Mouse (Mus musculus): ENCODE results near the gene Ppp1cc. TPM values are rescaled to one million over a fixed set of nuclear protein-coding genes. Genes with fewer than 3 reads are reported as not detected.

Gene Ppp1cc
- polyA plus RNA-seq, 1 experiment from 2014 or later: 198 TPM

DNA sequence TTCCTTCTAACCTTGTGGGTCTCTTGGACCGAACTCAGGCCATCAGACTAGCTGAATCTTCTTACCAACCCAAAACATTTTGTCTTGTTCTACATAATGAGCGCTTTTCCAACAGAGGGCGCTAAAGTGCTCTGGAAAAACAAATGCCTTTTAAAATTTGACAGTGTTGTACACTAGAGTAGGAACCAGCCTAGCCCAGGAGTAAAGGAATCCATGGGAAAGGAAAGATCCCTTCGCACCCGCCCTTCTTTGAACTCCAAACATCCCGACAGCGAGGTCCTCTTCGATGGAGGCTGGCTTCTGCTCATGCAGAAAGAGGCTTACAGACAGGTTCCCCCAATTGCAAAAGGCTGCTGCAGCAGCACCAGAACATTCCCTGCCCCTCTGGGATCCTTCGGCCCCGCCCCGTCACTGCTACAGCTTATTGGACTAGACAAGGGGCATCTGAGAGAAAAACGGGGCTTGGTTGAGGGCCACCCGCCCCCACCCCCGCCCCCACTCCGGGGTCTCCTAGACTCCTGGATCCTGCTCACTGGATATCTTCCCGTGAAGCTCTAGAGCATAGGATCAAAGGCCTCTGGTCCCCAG lies 28.9 kb upstream of the Ppp1cc start:
- Histone ChIP-seq H3K4me1 (replicated peaks) (peaks cover 13% of the 10 kb centered on the region), H3K4me3 (no peak overlapping the region), H3K27ac (no peak overlapping the region), H3K9ac (no peak overlapping the region), H3K36me3 (no peaks in the 10 kb centered on the region), H3K9me3 (replicated peaks) (no peaks in the 10 kb centered on the region), H3K4me2 (peak overlapping the region; percentile 19; the same call in 1 of the 2 replicates), H3K27me3 (no peaks in the 10 kb centered on the region)
- ATAC-seq (replicated peaks; ENCODE audit: insufficient number of reproducible peaks, insufficient read depth, low FRiP score, low read depth): no peak
- 28% methylated on average over 16 of the region's 16 CpGs for WGBS

DNA sequence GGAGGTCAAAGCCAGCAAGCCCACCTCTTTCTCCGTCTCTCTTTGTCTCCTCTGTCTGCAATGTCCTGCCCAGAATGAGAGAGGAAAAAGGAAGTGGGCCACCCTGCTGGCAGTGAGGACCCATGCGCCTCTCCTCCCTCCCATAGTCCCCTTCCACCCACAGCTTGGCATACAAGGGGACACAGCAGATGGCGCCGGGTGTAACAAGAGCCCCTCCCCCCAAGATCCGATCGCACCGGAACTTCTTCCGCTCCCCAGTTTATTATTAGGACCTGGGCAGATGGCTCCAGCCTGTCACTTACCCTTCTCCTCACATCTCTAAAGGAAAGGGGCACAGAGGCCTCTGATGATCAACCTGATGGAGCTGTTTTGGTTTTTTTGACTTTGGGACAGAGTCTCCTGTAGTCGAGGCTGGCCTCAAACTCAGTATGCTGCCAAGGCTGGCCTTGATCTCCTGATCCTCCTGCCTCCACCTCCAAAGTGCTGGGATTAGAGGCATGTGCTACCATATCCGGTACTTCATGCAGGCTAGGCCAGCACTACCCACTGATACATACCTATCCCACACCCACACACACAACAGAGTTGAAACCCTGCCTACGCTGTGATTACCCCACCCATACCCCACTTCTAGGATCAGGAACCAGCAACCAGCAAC lies 27.6 kb upstream of the Ppp1cc start:
- Histone ChIP-seq H3K27ac (no peak overlapping the region), H3K4me3 (no peak overlapping the region), H3K36me3 (no peaks in the 10 kb centered on the region), H3K9ac (no peak overlapping the region), H3K4me1 (replicated peaks) (peaks cover 22% of the 10 kb centered on the region), H3K9me3 (replicated peaks) (no peaks in the 10 kb centered on the region), H3K27me3 (0 out of 2 replicates have a peak, but pooled peaks cover 2% of the 10 kb centered on the region), H3K4me2 (no peak overlapping the region)
- ATAC-seq (replicated peaks; ENCODE audit: insufficient number of reproducible peaks, insufficient read depth, low FRiP score, low read depth): no peak
- WGBS: 77% methylated on average over 11 of the region's 11 CpGs

DNA sequence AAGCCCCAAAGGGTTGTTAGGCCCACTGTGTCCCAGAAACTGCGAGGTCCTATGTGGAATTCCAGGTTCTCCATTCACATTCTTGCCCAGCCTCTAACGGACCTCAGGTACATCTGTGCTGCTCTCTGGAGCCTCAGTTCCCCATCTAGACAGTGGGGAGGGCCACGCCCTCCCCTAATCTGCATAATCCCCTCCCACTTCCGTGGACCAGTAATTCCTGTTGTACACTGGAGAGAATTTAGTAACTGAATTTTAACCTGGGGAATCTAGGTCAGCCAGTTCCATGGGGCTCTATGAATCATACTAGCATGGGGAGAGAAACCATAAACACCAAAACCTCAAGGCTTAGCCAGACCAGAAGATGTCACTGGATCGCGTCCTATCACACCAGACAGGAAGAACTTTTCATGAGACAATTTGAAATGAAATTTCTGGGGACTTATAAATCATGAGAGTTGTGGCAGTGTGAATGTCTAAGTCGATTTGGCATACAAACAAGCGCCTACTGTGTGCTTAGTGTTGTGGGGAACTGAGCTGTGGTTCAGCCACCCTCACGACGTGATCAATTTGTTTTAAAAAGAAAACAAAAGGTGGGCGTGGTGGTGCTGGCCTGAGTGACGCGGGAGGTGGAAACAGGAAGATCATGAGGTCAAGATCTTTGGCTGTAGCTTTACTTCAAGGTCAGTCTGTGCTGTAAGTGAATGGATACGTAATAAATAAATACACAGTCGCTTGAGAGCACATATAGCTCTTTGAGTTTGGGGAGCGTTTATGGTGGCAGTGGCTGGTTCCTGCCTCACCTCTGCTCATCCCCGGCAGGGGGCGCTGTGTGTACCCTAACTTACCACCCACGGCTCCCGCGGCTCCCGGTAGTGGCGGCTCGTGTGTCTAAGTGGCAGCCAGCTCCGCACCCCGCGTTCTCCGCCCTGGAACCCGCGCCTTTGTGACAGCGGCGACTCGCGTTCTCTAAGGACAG lies 26.7 kb upstream of the Ppp1cc start:
- Histone ChIP-seq H3K4me1 (replicated peaks) (peaks cover 31% of the 10 kb centered on the region), H3K4me3 (peak overlapping the region; percentile 43), H3K4me2 (peak overlapping the region; percentile 79), H3K9me3 (replicated peaks) (no peaks in the 10 kb centered on the region), H3K36me3 (no peaks in the 10 kb centered on the region), H3K9ac (peak overlapping the region; percentile 48), H3K27ac (no peak overlapping the region), H3K27me3 (0 out of 2 replicates have a peak, but pooled peaks cover 2% of the 10 kb centered on the region)
- WGBS: 10% methylated on average over 34 of the region's 34 CpGs
- peak; percentile 43; the same call in 1 of the 2 replicates for ATAC-seq (replicated peaks; ENCODE audit: insufficient number of reproducible peaks, insufficient read depth, low FRiP score, low read depth)

DNA sequence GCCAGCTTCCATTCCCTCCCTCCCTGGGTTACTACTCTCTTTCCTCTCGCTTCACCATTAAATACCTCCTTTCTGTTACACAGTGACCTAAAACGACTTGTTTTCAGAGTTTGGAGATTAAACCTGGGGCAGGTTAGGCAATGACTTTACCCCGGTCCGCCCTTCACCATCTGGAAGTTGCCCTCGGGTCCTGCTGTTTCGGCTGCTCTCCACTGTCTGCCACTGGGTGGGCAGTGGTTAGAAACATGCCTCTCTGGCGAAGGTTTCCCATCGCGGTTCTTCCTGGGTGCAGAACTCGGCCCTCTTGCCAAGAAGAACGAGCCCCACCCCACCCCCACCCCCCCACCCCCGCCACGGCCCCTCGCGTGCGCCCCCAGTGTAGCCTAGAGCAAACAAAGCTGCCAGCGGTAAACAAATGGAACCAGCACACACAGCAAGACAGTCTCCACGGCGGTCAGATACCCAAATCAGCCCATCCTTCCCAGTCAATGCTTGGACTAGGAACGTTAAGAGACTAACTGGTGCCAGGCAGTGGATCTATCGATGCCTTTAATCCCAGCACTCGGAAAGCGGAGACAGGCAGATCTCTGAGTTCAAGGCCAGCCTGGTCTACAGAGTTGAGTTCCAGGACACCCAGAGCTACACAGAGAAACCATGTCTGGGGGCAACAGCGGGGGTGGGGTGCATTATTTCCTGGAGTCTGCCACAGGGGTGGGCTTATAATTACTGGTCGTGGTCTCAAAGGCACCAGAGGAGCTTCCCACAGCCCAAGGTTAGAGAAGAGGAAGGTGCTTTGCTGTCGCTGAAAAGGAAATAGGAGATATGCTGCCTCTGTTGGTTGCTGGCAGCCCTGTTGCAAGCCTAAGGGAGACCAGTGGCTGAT lies 25.7 kb upstream of the Ppp1cc start:
- Histone ChIP-seq H3K36me3 (no peaks in the 10 kb centered on the region), H3K4me3 (peak overlapping the region; percentile 43), H3K9ac (peak overlapping the region; percentile 48), H3K4me2 (peak overlapping the region; percentile 79), H3K27me3 (0 out of 2 replicates have a peak, but pooled peaks cover 2% of the 10 kb centered on the region), H3K9me3 (replicated peaks) (no peaks in the 10 kb centered on the region), H3K4me1 (replicated peaks) (peaks cover 41% of the 10 kb centered on the region), H3K27ac (no peak overlapping the region)
- WGBS: 22% methylated on average over 26 of the region's 26 CpGs
- no peak for ATAC-seq (replicated peaks; ENCODE audit: insufficient number of reproducible peaks, insufficient read depth, low FRiP score, low read depth)

DNA sequence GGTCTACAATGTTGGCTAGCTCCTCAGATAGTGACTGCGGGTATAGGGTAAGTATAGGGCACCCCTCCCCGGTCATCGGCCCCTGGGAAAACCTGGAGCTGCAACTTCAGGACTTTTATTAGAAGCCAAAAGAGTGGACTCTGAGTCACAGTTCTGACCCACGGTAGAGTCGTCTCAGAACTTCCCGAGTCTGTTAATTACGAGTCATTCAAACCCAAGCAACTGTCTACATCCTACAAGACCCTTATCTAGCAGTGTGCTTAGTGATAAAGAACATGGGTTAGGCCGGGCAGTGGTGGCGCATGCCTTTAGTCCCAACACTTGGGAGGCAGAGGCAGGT lies 25.1 kb upstream of the Ppp1cc start:
- 74% methylated on average over 9 of the region's 9 CpGs for WGBS
- Histone ChIP-seq H3K27me3 (0 out of 2 replicates have a peak, but pooled peaks cover 2% of the 10 kb centered on the region), H3K27ac (no peak overlapping the region), H3K4me1 (replicated peaks) (peaks cover 44% of the 10 kb centered on the region), H3K36me3 (no peaks in the 10 kb centered on the region), H3K4me2 (no peak overlapping the region), H3K4me3 (no peak overlapping the region), H3K9me3 (replicated peaks) (no peaks in the 10 kb centered on the region), H3K9ac (no peak overlapping the region)
- ATAC-seq (replicated peaks; ENCODE audit: insufficient number of reproducible peaks, insufficient read depth, low FRiP score, low read depth): no peak

DNA sequence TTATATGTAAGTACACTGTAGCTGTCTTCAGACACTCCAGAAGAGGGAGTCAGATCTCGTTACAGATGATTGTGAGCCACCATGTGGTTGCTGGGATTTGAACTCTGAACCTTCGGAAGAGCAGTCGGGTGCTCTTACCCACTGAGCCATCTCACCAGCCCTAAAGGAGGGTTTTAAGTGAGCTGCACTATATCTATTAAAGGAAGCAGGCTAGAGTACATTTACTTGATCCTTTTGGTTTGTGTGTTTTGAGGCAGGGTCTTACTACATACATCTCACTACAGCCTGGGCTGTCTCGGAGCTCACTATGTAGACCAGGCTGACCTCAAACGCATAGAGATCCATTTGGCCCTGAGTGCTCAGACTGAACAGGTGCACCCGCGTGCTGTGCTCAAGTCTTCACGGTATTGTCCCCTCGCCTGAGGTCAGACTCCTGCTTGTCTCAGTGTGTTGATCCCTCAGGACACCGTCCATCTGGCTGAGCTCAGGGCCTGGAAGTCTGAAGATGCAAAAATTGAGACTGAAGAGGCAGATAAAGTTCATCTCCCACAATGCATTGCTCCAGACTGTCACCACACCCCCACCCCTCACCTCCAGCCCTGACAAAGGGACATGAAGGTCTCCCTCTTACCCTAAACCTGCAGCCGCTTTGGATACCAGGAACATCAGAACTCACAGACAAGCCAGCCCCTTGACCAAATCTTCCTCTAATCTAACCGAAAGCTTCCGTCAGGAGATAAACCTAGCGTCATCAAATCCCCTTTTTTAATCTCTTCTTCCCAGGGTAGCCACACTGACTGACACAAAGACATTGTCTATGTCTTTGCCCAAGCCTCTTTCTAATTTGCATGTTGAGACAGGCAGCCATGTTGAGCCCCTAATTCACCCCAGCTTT lies 23.4 kb upstream of the Ppp1cc start:
- Histone ChIP-seq H3K4me2 (no peak overlapping the region), H3K4me1 (replicated peaks) (peaks cover 40% of the 10 kb centered on the region), H3K27ac (no peak overlapping the region), H3K27me3 (0 out of 2 replicates have a peak, but pooled peaks cover 2% of the 10 kb centered on the region), H3K9ac (no peak overlapping the region), H3K9me3 (replicated peaks) (no peaks in the 10 kb centered on the region), H3K36me3 (no peaks in the 10 kb centered on the region), H3K4me3 (no peak overlapping the region)
- no peak for ATAC-seq (replicated peaks; ENCODE audit: insufficient number of reproducible peaks, insufficient read depth, low FRiP score, low read depth)
- WGBS: 90% methylated on average over 14 of the region's 14 CpGs

DNA sequence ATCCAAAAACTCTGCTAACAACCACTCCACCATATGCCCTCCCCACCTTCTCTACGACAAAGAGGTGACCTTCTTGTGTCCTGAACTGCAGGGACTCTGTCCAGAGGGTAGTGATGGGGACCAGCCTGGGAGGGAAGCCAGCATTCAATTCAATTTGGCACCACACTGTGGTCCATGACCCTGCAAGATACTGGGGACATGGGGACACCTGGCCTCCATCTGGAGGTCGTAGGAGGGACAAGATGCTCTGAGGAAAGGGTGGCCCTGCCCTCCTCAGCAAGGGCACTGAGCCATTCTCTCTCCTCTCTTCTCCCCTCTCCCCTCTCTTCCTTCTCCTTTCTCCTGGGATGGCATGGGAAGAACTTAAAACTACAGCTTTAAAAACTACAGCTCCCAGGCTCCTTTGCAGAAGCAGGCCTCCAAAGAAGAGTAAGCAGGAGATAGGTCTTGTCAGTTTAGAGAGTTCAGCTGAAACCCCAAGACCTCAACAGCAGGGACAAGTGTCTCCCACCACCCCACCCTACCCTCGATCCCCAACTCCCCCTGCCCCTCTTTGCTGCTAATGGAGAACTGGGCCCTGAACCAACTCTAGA lies 22.7 kb upstream of the Ppp1cc start:
- Histone ChIP-seq H3K4me3 (no peak overlapping the region), H3K9me3 (replicated peaks) (no peaks in the 10 kb centered on the region), H3K4me1 (replicated peaks) (peaks cover 40% of the 10 kb centered on the region), H3K36me3 (no peaks in the 10 kb centered on the region), H3K27ac (peak overlapping the region; percentile 81), H3K9ac (no peak overlapping the region), H3K4me2 (no peak overlapping the region), H3K27me3 (0 out of 2 replicates have a peak, but pooled peaks cover 2% of the 10 kb centered on the region)
- no peak for ATAC-seq (replicated peaks; ENCODE audit: insufficient number of reproducible peaks, insufficient read depth, low FRiP score, low read depth)
- 74% methylated on average over 3 of the region's 3 CpGs for WGBS

DNA sequence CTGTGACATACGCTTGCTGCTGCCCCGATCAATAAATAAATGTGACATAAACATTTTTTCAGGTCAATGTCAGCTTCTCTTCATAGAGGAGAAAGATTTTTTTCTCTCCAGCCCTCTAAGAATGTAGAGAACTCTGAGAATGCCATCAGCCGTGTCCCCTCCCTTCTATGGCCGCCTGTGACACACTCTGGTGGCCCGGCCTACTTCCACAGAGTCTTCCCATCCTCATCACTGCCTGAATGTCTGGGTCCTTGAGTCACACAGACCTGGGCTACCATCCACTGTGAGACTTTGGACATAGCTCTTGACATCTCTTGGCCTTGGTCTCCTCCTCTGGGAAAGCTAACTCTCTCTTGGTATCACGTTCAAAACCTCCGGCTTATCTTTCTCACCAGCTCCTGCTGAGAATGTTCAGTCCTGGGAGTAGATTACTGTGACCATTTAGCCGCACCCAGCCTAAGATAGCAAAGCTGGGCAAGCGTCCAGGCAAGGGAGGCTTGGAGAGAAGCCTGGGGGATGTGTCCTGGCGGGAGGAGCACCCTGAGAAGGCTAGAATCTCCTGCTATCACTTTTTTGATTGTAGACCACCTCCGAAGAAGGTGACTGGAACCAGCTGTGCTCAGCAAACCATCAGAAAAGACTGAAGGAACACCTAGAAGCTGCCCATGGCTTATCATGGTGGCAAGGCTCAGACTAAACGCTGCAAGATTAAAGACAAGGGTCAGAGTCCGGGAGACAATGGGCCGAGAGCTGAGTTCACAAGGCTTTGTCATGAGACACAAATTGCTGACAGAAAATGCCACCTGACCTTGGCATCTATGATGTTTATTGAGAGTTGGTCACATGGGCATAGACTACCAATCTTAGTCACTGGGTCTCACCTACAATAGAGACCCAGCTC lies 21.3 kb upstream of the Ppp1cc start:
- 21% methylated on average over 14 of the region's 14 CpGs for WGBS
- Histone ChIP-seq H3K4me2 (peak overlapping the region; percentile 15), H3K4me3 (no peak overlapping the region), H3K36me3 (no peaks in the 10 kb centered on the region), H3K4me1 (replicated peaks) (peaks cover 37% of the 10 kb centered on the region), H3K27ac (peak overlapping the region; percentile 81), H3K9me3 (replicated peaks) (no peaks in the 10 kb centered on the region), H3K27me3 (0 out of 2 replicates have a peak, but pooled peaks cover 2% of the 10 kb centered on the region), H3K9ac (no peak overlapping the region)
- peak; percentile 54 for ATAC-seq (replicated peaks; ENCODE audit: insufficient number of reproducible peaks, insufficient read depth, low FRiP score, low read depth)

DNA sequence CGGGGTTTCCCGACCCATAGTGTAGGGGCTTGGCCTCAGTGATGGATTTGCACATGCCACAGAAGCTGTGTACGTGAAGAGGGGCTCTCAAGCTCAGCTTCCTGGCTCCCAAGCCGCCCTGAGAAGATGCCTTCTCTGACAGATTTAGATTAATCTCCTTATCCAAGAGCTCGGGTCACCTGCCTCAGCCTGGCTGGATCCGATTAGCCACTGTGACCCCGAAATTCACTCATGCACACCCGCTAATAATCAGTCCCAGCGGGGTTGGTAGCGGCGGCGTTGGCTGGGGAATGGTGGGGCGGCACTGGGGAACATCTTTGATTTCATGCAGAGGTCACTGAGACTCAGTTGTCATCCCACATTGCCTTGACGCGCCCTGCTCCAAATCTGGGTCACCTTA lies 19.2 kb upstream of the Ppp1cc start:
- Histone ChIP-seq H3K4me2 (no peak overlapping the region), H3K4me1 (replicated peaks) (peaks cover 37% of the 10 kb centered on the region), H3K4me3 (no peak overlapping the region), H3K27me3 (0 out of 2 replicates have a peak, but pooled peaks cover 2% of the 10 kb centered on the region), H3K27ac (no peak overlapping the region), H3K9me3 (replicated peaks) (no peaks in the 10 kb centered on the region), H3K9ac (no peak overlapping the region), H3K36me3 (no peaks in the 10 kb centered on the region)
- no peak for ATAC-seq (replicated peaks; ENCODE audit: insufficient number of reproducible peaks, insufficient read depth, low FRiP score, low read depth)
- WGBS: 79% methylated on average over 15 of the region's 15 CpGs
